ENCODE assay signal across 8 mouse cellular contexts in the genomic region with DNA sequence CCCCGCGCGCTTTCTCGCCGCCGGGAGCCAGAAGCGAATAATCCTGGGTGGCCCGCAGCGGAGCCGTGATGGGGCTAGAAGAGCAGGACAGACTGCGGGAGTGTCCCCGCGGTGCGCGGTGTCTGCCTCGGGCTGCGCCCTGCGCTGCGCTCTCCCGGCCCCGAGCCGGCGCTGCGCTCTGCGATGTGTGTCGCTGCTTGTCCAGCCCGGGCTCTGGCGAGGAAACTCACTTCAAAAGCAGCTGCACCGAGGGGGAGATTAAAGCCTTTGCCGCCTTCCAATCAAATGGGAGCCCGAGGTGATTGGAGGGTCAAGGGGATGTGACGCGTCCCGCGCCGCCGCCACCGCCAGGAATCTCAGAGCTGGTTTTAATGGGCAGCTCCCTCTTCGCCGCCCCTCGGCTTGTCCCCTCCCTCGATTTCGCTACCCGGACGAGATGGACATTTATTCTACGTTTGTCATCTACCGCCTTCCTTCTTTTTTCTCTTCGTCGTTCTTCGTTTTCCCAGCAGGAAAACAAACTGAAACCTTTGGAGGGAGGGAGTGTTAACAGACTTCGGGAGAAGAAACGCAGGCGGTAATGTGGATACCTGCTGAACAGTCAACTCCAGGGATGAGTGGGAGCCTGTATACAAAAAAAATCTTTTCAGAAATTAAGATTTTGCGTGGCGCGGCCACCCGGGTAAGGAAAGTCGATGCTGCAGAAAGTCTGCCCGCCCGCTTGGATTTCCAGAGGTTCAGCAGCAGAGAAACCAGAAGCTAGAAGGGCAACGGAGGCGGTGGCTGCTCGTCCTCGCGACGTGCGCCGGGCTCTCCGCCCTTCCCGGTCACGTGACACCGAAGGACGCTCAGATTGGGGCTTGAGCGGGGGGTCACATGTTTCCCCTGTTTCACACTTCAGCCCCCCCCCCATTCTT. TPM values are rescaled to one million over a fixed set of nuclear protein-coding genes. Genes with fewer than 3 reads are reported as not detected.
A peak's percentile ranks its signal among the peaks of the same experiment; 100 is the strongest.
DNase-seq lines count a peak whose midpoint lies in the region; ATAC-seq and TF ChIP-seq lines count a peak whose summit lies in the region.

No protein-coding gene starts in this region.

- H3K36me3 ChIP-seq in MEL (ENCODE audit: control insufficient read depth in 1 of 2, insufficient read depth in 2 of 2, low read length in 2 of 2) = no peaks in the 10 kb centered on the region; a peak in 2 of 4 replicates

- ATAC-seq in frontal cortex, adult (ENCODE audit: low TSS enrichment) = peak; percentile 83
- peak; percentile 58 to 67 for ATAC-seq in hematopoietic stem cell, adult 5-6 weeks (replicated peaks in 1 of 2; ENCODE audit: insufficient read depth in 1 of 2, low FRiP score in 2 of 2, low TSS enrichment in 1 of 2, low read depth in 1 of 2, poor library complexity in 2 of 2, severe bottlenecking in 2 of 2)

- peaks cover 6% of the 10 kb centered on the region for H3K79me2 ChIP-seq in MEL (ENCODE audit: control insufficient read depth, insufficient read depth, low read length, poor library complexity)

- WGBS in cerebellum, adult 2 months = under 1% methylated on average over 69 of the region's 74 CpGs

- TF ChIP-seq RAD21 in MEL (IDR thresholded peaks at IDR 0.05; ENCODE audit: low read depth, low read length) = no peak

- H3K4me1 ChIP-seq in MEL (ENCODE audit: control insufficient read depth in 1 of 2, insufficient read depth in 2 of 2, low read length in 2 of 2) = peaks cover 0 to 3% of the 10 kb centered on the region in 2 experiments; a peak in 1 of 4 replicates
- H3K4me1 ChIP-seq in cerebellum, adult 2 months (ENCODE audit: control insufficient read depth, insufficient read depth, low read length) = no peaks in the 10 kb centered on the region; the same call in 1 of the 2 replicates

- peak; percentile 91 for DNase-seq in MEL (ENCODE audit: low read depth, low spot score)
- DNase-seq in cerebellum, adult 2 months = peak; percentile 74 to 84
- DNase-seq in layer of hippocampus, postnatal 14 days (ENCODE audit: low spot score in 2 of 2) = peak; percentile 90 to 96
- peak; percentile 99 for DNase-seq in lung, postnatal 10 days
- peak; percentile 96 for DNase-seq in ovary, postnatal 36 days (ENCODE audit: low spot score)
- peak; percentile 84 for DNase-seq in urinary bladder, postnatal 10 days (ENCODE audit: low spot score)

- TF ChIP-seq EP300 in MEL (IDR thresholded peaks at IDR 0.05; ENCODE audit: low read depth in 1 of 2, low read length in 2 of 2) = no peak

- H3K9ac ChIP-seq in MEL (ENCODE audit: control insufficient read depth, low read depth, low read length, poor library complexity, severe bottlenecking) = peak overlapping the region; percentile 85

- peak; percentile 49 to 76; a peak in 3 of 4 replicates for TF ChIP-seq POLR2A in MEL (IDR thresholded peaks at IDR 0.05; ENCODE audit: control insufficient read depth in 1 of 2, insufficient read depth in 1 of 2, low read depth in 1 of 2, low read length in 2 of 2, poor library complexity in 1 of 2)
- no peak for TF ChIP-seq POLR2A in cerebellum, adult 2 months (IDR thresholded peaks at IDR 0.05; ENCODE audit: borderline replicate concordance, insufficient read depth, low read length)

- H3K27ac ChIP-seq in MEL (ENCODE audit: control insufficient read depth, low read depth, low read length) = peak overlapping the region; percentile 73
- no peak overlapping the region for H3K27ac ChIP-seq in cerebellum, adult 2 months (ENCODE audit: insufficient read depth, low read length)

- no peaks in the 10 kb centered on the region for H3K9me3 ChIP-seq in MEL (replicated peaks; ENCODE audit: insufficient read depth, low read length)

- peak overlapping the region; percentile 81 to 82 for H3K4me3 ChIP-seq in MEL (ENCODE audit: control insufficient read depth in 1 of 2, insufficient read depth in 1 of 2, low read depth in 2 of 2, low read length in 2 of 2)
- H3K4me3 ChIP-seq in cerebellum, adult 2 months (replicated peaks; ENCODE audit: insufficient read depth, low read depth, low read length) = peak overlapping the region; percentile 65

- no peaks in the 10 kb centered on the region for H3K27me3 ChIP-seq in MEL (ENCODE audit: control insufficient read depth in 1 of 2, insufficient read depth in 2 of 2, low read length in 2 of 2)
- H3K27me3 ChIP-seq in cerebellum, adult 2 months (ENCODE audit: control insufficient read depth, insufficient read depth, low read length) = peaks cover 8% of the 10 kb centered on the region; the same call in 1 of the 2 replicates

- TF ChIP-seq CTCF in MEL (IDR thresholded peaks at IDR 0.05 in 2 of 3, conservative IDR thresholded peaks at IDR 0.05 in 1 of 3; ENCODE audit: control insufficient read depth in 1 of 3, insufficient read depth in 1 of 3, low read depth in 2 of 3, low read length in 3 of 3, poor library complexity in 1 of 3, severe bottlenecking in 1 of 3) = no peak
- no peak for TF ChIP-seq CTCF in cerebellum, adult 2 months (IDR thresholded peaks at IDR 0.05; ENCODE audit: borderline replicate concordance, insufficient read depth, low read depth, low read length)

TF ChIP-seq in MEL, 35 proteins besides CTCF, POLR2A, EP300 and RAD21 (continues in another document):
- TF ChIP-seq MAFK (IDR thresholded peaks at IDR 0.05; ENCODE audit: borderline replicate concordance, low read depth, low read length) = no peak
- TF ChIP-seq GABPA (IDR thresholded peaks at IDR 0.05; ENCODE audit: low read depth, low read length) = no peak
- TF ChIP-seq RCOR1 (IDR thresholded peaks at IDR 0.05; ENCODE audit: low read depth, low read length) = no peak
- no peak for TF ChIP-seq ZKSCAN1 (IDR thresholded peaks at IDR 0.05; ENCODE audit: low read depth, low read length)
- no peak for TF ChIP-seq ZC3H11A (IDR thresholded peaks at IDR 0.05; ENCODE audit: low read depth, low read length)
- no peak for TF ChIP-seq POLR2AphosphoS2 (IDR thresholded peaks at IDR 0.05; ENCODE audit: low read length)
- TF ChIP-seq POLR2AphosphoS5 (IDR thresholded peaks at IDR 0.05; ENCODE audit: borderline replicate concordance, low read depth, low read length) = no peak
- no peak for TF ChIP-seq KAT2A (conservative IDR thresholded peaks at IDR 0.05; ENCODE audit: low read depth, low read length)
- no peak for TF ChIP-seq BHLHE40 (IDR thresholded peaks at IDR 0.05; ENCODE audit: borderline replicate concordance, low read depth, low read length)
- TF ChIP-seq USF1 (IDR thresholded peaks at IDR 0.05; ENCODE audit: low read depth, low read length) = peak; percentile 92
- no peak for TF ChIP-seq MYB (IDR thresholded peaks at IDR 0.05; ENCODE audit: low read depth, low read length)
- TF ChIP-seq MYC (IDR thresholded peaks at IDR 0.05; ENCODE audit: low read depth, low read length) = 0 out of 2 replicates have a peak, but pooled peaks have one; percentile 31
- TF ChIP-seq MAZ (IDR thresholded peaks at IDR 0.05; ENCODE audit: low read depth, low read length) = peak; percentile 58; the same call in 1 of the 2 replicates
- TF ChIP-seq UBTF (IDR thresholded peaks at IDR 0.05; ENCODE audit: borderline replicate concordance, insufficient read depth, low read depth, low read length) = no peak
- TF ChIP-seq MXI1 (IDR thresholded peaks at IDR 0.05; ENCODE audit: low read depth, low read length) = peak; percentile 43; the same call in 1 of the 2 replicates
- no peak for TF ChIP-seq GATA1 (IDR thresholded peaks at IDR 0.05; ENCODE audit: low read depth, low read length)
- peak; percentile 35; the same call in 1 of the 2 replicates for TF ChIP-seq TCF12 (IDR thresholded peaks at IDR 0.05; ENCODE audit: low read depth, low read length)
- TF ChIP-seq TBP (IDR thresholded peaks at IDR 0.05; ENCODE audit: low read depth, low read length) = no peak
- no peak for TF ChIP-seq ZNF384 (IDR thresholded peaks at IDR 0.05; ENCODE audit: low read depth, low read length)
- TF ChIP-seq HCFC1 (IDR thresholded peaks at IDR 0.05; ENCODE audit: low read depth, low read length) = peak; percentile 56
- TF ChIP-seq E2F4 (IDR thresholded peaks at IDR 0.05; ENCODE audit: borderline replicate concordance, low read depth, low read length) = no peak
- 0 out of 2 replicates have a peak, but pooled peaks have one; percentile 21 for TF ChIP-seq NRF1 (IDR thresholded peaks at IDR 0.05; ENCODE audit: insufficient read depth, low read depth, low read length, poor library complexity, severe bottlenecking)
- no peak for TF ChIP-seq ELF1 (IDR thresholded peaks at IDR 0.05; ENCODE audit: low read depth, low read length)
- TF ChIP-seq ETS1 (IDR thresholded peaks at IDR 0.05; ENCODE audit: low read depth, low read length) = no peak
- peak in 1 of 2 experiments; percentile 67; a peak in 2 of 4 replicates for TF ChIP-seq USF2 (IDR thresholded peaks at IDR 0.05; ENCODE audit: borderline replicate concordance in 1 of 2, insufficient read depth in 1 of 2, low read depth in 1 of 2, low read length in 2 of 2)
- TF ChIP-seq JUND (IDR thresholded peaks at IDR 0.05; ENCODE audit: low read depth, low read length) = no peak
- no peak for TF ChIP-seq ZMIZ1 (IDR thresholded peaks at IDR 0.05; ENCODE audit: low read depth, low read length)
- TF ChIP-seq CHD2 (IDR thresholded peaks at IDR 0.05; ENCODE audit: low read length) = no peak
- TF ChIP-seq MAX (IDR thresholded peaks at IDR 0.05; ENCODE audit: low read length) = peak; percentile 73
- peak; percentile 60 for TF ChIP-seq NELFE (IDR thresholded peaks at IDR 0.05; ENCODE audit: low read depth, low read length)
- TF ChIP-seq CHD1 (IDR thresholded peaks at IDR 0.05; ENCODE audit: low read depth, low read length) = no peak
- no peak for TF ChIP-seq MEF2A (IDR thresholded peaks at IDR 0.05; ENCODE audit: extremely low read depth, insufficient replicate concordance, low read depth, low read length, poor library complexity, severe bottlenecking)
- peak; percentile 73 for TF ChIP-seq SIN3A (IDR thresholded peaks at IDR 0.05; ENCODE audit: low read length)

RNA-seq across cellular contexts. Expression of a gene that starts 1.5 kb away (rescaled TPM):
- total RNA-seq in MEL (2012; rRNA removed) = 0.96 and 1.1 TPM in 2 replicates
- 1 to 10 TPM in 1 of 2 experiments, not detected in 1; 2.1 TPM for polyA plus RNA-seq in MEL (2012; ENCODE audit: insufficient read depth in 1 of 2, insufficient read length in 2 of 2, low read depth in 1 of 2, low replicate concordance in 2 of 2, missing spikeins in 1 of 2)
- 4.0 and 4.4 TPM in 2 replicates for polyA plus RNA-seq in cerebellum, adult 2 months (2012; rRNA removed)
- total RNA-seq in hematopoietic stem cell, adult 5-6 weeks (2017) = 0.40 and 1.4 TPM in 2 replicates
- 1 to 10 TPM; 2.9 TPM for total RNA-seq in layer of hippocampus, postnatal 14 days (2021)

RNA-seq across cellular contexts. Expression of a gene that starts 31.6 kb away (rescaled TPM):
- total RNA-seq in MEL (2012; rRNA removed) = 3.7 and 5.9 TPM in 2 replicates
- 1 to 10 TPM in 1 of 2 experiments, not detected in 1; 5.1 TPM for polyA plus RNA-seq in MEL (2012; ENCODE audit: insufficient read depth in 1 of 2, insufficient read length in 2 of 2, low read depth in 1 of 2, low replicate concordance in 2 of 2, missing spikeins in 1 of 2)
- polyA plus RNA-seq in cerebellum, adult 2 months (2012; rRNA removed) = 0.57 and 0.65 TPM in 2 replicates
- total RNA-seq in hematopoietic stem cell, adult 5-6 weeks (2017) = 23.9 and 35.8 TPM in 2 replicates
- under 1 TPM in 1 of 2 experiments, not detected in 1; 0.95 TPM for total RNA-seq in layer of hippocampus, postnatal 14 days (2021)
